Mouse (Mus musculus): ENCODE data around the gene Col11a2.

The Col11a2 gene

GRCm38 (mm10) chr17:34106555-34106954 is 67.3 kb downstream of the Col11a2 start:
- DNase-seq (ENCODE audit: low spot score): no peak

GRCm38 (mm10) chr17:34107109-34107867 is 68.1 kb downstream of the Col11a2 start:
- no peak for DNase-seq (ENCODE audit: low spot score)

GRCm38 (mm10) chr17:34108460-34108859 is 69.2 kb downstream of the Col11a2 start:
- no peak for DNase-seq (ENCODE audit: low spot score)

GRCm38 (mm10) chr17:34109038-34109805 is 70.0 kb downstream of the Col11a2 start:
- no peak for DNase-seq (ENCODE audit: low spot score)

- DNase-seq (ENCODE audit: low spot score): no peak
Measured at GRCm38 (mm10) chr17:34109806-34110195, 70.6 kb downstream of the Col11a2 start.

GRCm38 (mm10) chr17:34110309-34110708 is 71.1 kb downstream of the Col11a2 start:
- DNase-seq (ENCODE audit: low spot score): no peak

GRCm38 (mm10) chr17:34114114-34114513 is 74.9 kb downstream of the Col11a2 start:
- no peak for DNase-seq (ENCODE audit: low spot score)

All from c-Kit-positive CD71-positive TER-119-positive erythroid progenitor cells, embryonic 14.5 days (primary cell).